Mouse (Mus musculus): ENCODE results near the gene Col24a1. TPM values are rescaled to one million over a fixed set of nuclear protein-coding genes. Genes with fewer than 3 reads are reported as not detected.

Col24a1 gene
- polyA plus RNA-seq, 1 experiment = 0.53 TPM

DNA sequence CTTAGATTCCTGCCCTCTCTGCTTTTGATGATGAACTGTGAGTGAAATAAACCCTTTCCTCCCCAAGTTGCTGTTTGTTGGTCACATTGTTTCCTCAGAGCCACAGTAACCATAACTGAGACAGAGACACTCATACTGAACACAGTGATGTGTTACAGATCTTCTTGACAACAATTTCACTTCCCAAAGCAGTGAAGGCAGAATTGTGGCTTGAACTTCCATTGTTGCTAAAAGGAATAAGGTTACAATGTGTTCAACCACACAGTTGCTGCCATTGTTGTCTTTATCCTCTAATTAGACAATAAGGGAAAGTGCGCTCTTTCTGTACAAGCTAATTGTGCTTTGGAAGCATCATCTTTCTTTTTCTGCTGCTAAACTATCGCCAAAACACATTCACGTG lies 61.7 kb downstream of the Col24a1 start:
- no peak overlapping the region for H3K4me3 ChIP-seq (ENCODE audit: control insufficient read depth, low read depth, low read length)

GRCm38 (mm10) chr3:145356865-145357487 lies 64.7 kb downstream of the Col24a1 start:
- no peaks in the 10 kb centered on the region for H3K36me3 ChIP-seq (ENCODE audit: control insufficient read depth, insufficient read depth, low read length)
- TF ChIP-seq POLR2A (IDR thresholded peaks at IDR 0.05; ENCODE audit: control insufficient read depth, low read depth, low read length) = no peak
- no peak for TF ChIP-seq CTCF (IDR thresholded peaks at IDR 0.05; ENCODE audit: control insufficient read depth, insufficient read depth, insufficient replicate concordance, low read depth, low read length)
- no peak overlapping the region for H3K4me3 ChIP-seq (ENCODE audit: control insufficient read depth, low read depth, low read length)
- H3K27ac ChIP-seq (ENCODE audit: control insufficient read depth, insufficient read depth, low read depth, low read length) = no peak overlapping the region
- H3K4me1 ChIP-seq (ENCODE audit: control insufficient read depth, insufficient read depth, low read length) = no peaks in the 10 kb centered on the region
- H3K27me3 ChIP-seq (ENCODE audit: control insufficient read depth, insufficient read depth, low read length) = no peaks in the 10 kb centered on the region

More for the DNA sequence above, 61.7 kb downstream of the Col24a1 start:
- Histone ChIP-seq H3K27me3 (ENCODE audit: control insufficient read depth, insufficient read depth, low read length) (no peaks in the 10 kb centered on the region), H3K36me3 (ENCODE audit: control insufficient read depth, insufficient read depth, low read length) (no peaks in the 10 kb centered on the region), H3K27ac (ENCODE audit: control insufficient read depth, insufficient read depth, low read depth, low read length) (no peak overlapping the region), H3K4me1 (ENCODE audit: control insufficient read depth, insufficient read depth, low read length) (no peaks in the 10 kb centered on the region)
- TF ChIP-seq CTCF (IDR thresholded peaks at IDR 0.05; ENCODE audit: control insufficient read depth, insufficient read depth, insufficient replicate concordance, low read depth, low read length) = no peak

DNA sequence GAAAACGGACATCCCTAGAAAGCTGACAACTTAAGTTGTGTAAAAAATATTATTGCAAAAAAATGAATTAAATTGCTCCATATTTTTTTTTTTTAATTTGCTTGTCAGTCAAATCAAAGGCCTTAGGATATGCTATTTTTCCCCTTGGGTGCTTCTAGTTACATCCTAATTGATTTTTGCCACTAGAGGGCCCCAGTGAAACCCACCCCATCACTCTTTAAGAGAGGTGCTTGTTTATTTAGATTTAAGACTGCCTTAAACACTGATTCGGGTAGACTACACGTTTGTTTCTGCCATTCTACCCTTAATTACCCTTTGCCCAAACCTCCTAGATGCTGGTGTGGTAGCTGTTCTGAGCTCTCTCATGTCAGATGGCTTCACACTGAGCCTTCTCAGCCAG lies 73.0 kb downstream of the Col24a1 start:
- H3K4me1 ChIP-seq (ENCODE audit: control insufficient read depth, insufficient read depth, low read length) = no peaks in the 10 kb centered on the region
- H3K27me3 ChIP-seq (ENCODE audit: control insufficient read depth, insufficient read depth, low read length) = no peaks in the 10 kb centered on the region
- no peak overlapping the region for H3K4me3 ChIP-seq (ENCODE audit: control insufficient read depth, low read depth, low read length)
- TF ChIP-seq CTCF (IDR thresholded peaks at IDR 0.05; ENCODE audit: control insufficient read depth, insufficient read depth, insufficient replicate concordance, low read depth, low read length) (no peak), POLR2A (IDR thresholded peaks at IDR 0.05; ENCODE audit: control insufficient read depth, low read depth, low read length) (no peak)
- H3K27ac ChIP-seq (ENCODE audit: control insufficient read depth, insufficient read depth, low read depth, low read length) = no peak overlapping the region
- H3K36me3 ChIP-seq (ENCODE audit: control insufficient read depth, insufficient read depth, low read length) = no peaks in the 10 kb centered on the region

GRCm38 (mm10) chr3:145367176-145367717 lies 75.0 kb downstream of the Col24a1 start:
- H3K27ac ChIP-seq (ENCODE audit: control insufficient read depth, insufficient read depth, low read depth, low read length) = no peak overlapping the region
- TF ChIP-seq POLR2A (IDR thresholded peaks at IDR 0.05; ENCODE audit: control insufficient read depth, low read depth, low read length) (no peak), CTCF (IDR thresholded peaks at IDR 0.05; ENCODE audit: control insufficient read depth, insufficient read depth, insufficient replicate concordance, low read depth, low read length) (no peak)
- H3K4me1 ChIP-seq (ENCODE audit: control insufficient read depth, insufficient read depth, low read length) = no peaks in the 10 kb centered on the region
- no peaks in the 10 kb centered on the region for H3K27me3 ChIP-seq (ENCODE audit: control insufficient read depth, insufficient read depth, low read length)
- no peak overlapping the region for H3K4me3 ChIP-seq (ENCODE audit: control insufficient read depth, low read depth, low read length)
- H3K36me3 ChIP-seq (ENCODE audit: control insufficient read depth, insufficient read depth, low read length) = no peaks in the 10 kb centered on the region

DNA sequence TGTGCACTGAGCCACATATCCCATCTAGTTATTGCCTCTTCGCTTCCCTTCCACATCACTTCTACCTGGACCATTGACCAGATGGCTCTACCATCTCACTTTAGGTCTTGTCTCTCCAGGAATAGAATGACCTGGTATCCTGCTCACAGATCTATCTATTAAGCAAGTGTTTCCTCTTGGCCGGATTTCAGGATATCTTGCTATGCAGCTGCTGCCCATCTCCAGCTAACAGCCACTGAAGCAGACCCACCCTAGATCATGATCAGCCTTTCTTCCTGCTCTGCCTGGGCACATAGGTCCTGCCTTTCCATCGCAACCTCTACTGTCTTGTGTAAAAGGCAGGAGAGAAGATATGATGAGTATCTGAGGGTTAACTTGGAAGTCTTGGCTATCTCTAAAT lies 84.0 kb downstream of the Col24a1 start:
- TF ChIP-seq POLR2A (IDR thresholded peaks at IDR 0.05; ENCODE audit: control insufficient read depth, low read depth, low read length) (no peak), CTCF (IDR thresholded peaks at IDR 0.05; ENCODE audit: control insufficient read depth, insufficient read depth, insufficient replicate concordance, low read depth, low read length) (no peak)
- H3K4me1 ChIP-seq (ENCODE audit: control insufficient read depth, insufficient read depth, low read length) = no peaks in the 10 kb centered on the region

DNA sequence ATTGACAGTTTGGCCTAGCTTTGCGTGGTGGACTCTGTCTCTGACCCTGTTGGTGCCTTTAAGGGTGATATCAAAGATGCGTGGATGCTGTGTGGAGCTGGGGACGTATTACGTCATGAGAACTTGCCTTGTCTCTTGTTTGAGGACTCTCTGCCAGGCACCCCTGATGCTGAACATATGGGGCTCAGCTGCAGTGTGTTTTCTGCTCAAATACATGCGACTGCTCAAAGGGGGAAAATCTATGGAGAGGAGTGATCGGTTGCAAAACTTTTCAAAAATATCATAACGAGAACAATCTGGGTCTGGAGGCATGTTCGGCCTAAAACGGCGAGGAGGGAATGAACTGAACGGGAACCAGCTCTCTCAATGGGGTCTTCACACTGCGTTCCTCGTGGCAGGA lies 90.8 kb downstream of the Col24a1 start:
- Histone ChIP-seq H3K4me1 (ENCODE audit: control insufficient read depth, insufficient read depth, low read length) (peaks cover 5% of the 10 kb centered on the region), H3K4me3 (ENCODE audit: control insufficient read depth, low read depth, low read length) (peak overlapping the region; percentile 13), H3K27me3 (ENCODE audit: control insufficient read depth, insufficient read depth, low read length) (no peaks in the 10 kb centered on the region), H3K36me3 (ENCODE audit: control insufficient read depth, insufficient read depth, low read length) (no peaks in the 10 kb centered on the region), H3K27ac (ENCODE audit: control insufficient read depth, insufficient read depth, low read depth, low read length) (no peak overlapping the region)
- TF ChIP-seq POLR2A (IDR thresholded peaks at IDR 0.05; ENCODE audit: control insufficient read depth, low read depth, low read length) (no peak), CTCF (IDR thresholded peaks at IDR 0.05; ENCODE audit: control insufficient read depth, insufficient read depth, insufficient replicate concordance, low read depth, low read length) (no peak)

More for the DNA sequence above, 84.0 kb downstream of the Col24a1 start:
- Histone ChIP-seq H3K36me3 (ENCODE audit: control insufficient read depth, insufficient read depth, low read length) (no peaks in the 10 kb centered on the region), H3K27me3 (ENCODE audit: control insufficient read depth, insufficient read depth, low read length) (no peaks in the 10 kb centered on the region), H3K4me3 (ENCODE audit: control insufficient read depth, low read depth, low read length) (no peak overlapping the region), H3K27ac (ENCODE audit: control insufficient read depth, insufficient read depth, low read depth, low read length) (no peak overlapping the region)

DNA sequence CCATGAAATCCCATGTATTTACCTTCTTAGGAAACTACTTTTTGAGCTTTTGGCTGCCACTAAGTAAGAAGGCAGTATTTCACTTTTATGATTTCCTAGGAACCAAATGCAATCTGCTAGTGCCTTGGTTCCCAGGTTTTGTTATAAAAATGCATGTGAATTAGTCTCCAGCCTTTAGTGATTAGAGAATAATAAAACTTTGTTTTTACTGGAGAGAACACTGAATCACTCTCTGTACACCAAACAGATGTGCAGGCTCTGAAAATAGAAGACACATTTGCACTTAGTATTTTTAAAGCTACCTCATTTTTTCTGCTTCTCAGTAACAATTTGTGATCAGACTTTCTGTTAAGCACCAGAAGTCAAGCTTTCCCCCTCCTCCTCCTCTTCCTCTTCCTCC lies 94.2 kb downstream of the Col24a1 start:
- TF ChIP-seq CTCF (IDR thresholded peaks at IDR 0.05; ENCODE audit: control insufficient read depth, insufficient read depth, insufficient replicate concordance, low read depth, low read length) (no peak), POLR2A (IDR thresholded peaks at IDR 0.05; ENCODE audit: control insufficient read depth, low read depth, low read length) (no peak)
- H3K27ac ChIP-seq (ENCODE audit: control insufficient read depth, insufficient read depth, low read depth, low read length) = no peak overlapping the region
- H3K27me3 ChIP-seq (ENCODE audit: control insufficient read depth, insufficient read depth, low read length) = no peaks in the 10 kb centered on the region
- H3K4me1 ChIP-seq (ENCODE audit: control insufficient read depth, insufficient read depth, low read length) = peaks cover 5% of the 10 kb centered on the region
- no peak overlapping the region for H3K4me3 ChIP-seq (ENCODE audit: control insufficient read depth, low read depth, low read length)
- no peaks in the 10 kb centered on the region for H3K36me3 ChIP-seq (ENCODE audit: control insufficient read depth, insufficient read depth, low read length)

Data from testis, adult 2 months (tissue).